Mouse (Mus musculus) cerebellum, postnatal 4 days (tissue): ENCODE measurements around the gene Axdnd1.
A peak's percentile ranks its signal among the peaks of the same experiment; 100 is the strongest.

ENCODE experiments used
- DNase-seq, 2 experiments: peaks; one replicate each; pipeline ENCODE4 v3.0.0; 2022; ENCODE audit warnings: low spot score in 2 of 2, mixed read lengths in 1 of 2

Gene Axdnd1

GRCm38 (mm10) chr1:156420671-156421297 is at the start of gene Axdnd1:
Gene Axdnd1 (minus strand): TSS chr1:156421159.
- DNase-seq: peak; percentile 66 to 74

DNA sequence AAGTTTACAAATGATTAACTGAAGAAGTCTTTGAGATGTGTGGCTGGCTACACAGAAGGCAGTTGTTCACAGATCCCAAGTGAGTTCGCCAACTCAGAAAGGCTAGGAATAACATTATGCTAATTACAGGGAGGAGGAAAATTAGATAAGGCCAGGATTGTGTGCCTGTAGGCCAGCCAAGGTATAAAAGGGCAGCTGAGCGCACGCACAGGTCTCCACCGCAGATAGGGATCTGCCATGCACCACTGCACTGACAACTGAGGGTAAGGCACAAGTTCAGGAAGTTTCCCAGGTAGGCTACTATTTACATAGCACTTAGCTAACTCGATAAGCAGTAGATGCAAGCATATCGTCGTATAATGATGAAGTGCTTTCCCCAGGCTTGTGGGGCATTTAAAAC is 49.6 kb upstream of the Axdnd1 start:
- DNase-seq: no peak

- DNase-seq: no peak
Measured at GRCm38 (mm10) chr1:156468576-156468975, 47.6 kb upstream of the Axdnd1 start.

DNA sequence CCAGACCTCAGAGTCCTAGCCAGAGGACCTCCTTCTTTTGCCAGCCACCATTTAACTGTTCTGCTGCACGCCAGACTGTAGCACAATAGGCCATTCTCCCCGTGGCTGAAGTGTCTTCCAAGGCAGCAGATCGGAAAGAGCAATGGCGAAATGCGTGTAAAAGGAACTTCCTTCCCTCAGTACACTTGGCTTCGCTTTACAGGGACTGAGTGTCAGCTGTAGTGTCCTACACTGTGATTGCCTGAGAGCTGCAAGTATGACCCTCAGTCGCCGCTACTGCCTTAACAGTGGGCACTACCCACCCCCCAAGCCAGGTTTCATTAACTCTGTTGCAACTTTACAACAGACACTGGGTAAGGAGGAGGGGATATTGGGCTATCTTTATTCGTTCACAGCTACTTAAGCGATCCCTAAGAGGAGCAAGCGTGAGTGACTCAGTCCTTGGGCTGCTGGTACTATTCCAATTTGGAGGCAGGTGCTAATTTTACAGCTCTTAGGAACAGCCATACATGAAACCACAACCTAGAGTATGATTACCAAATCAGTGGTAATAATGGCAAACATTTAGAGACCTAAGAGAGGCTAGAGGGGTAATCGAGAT is 46.8 kb upstream of the Axdnd1 start:
- DNase-seq: no peak

GRCm38 (mm10) chr1:156464963-156465362 is 44.0 kb upstream of the Axdnd1 start:
- DNase-seq: no peak

GRCm38 (mm10) chr1:156463981-156464853 is 43.3 kb upstream of the Axdnd1 start:
- no peak for DNase-seq

DNA sequence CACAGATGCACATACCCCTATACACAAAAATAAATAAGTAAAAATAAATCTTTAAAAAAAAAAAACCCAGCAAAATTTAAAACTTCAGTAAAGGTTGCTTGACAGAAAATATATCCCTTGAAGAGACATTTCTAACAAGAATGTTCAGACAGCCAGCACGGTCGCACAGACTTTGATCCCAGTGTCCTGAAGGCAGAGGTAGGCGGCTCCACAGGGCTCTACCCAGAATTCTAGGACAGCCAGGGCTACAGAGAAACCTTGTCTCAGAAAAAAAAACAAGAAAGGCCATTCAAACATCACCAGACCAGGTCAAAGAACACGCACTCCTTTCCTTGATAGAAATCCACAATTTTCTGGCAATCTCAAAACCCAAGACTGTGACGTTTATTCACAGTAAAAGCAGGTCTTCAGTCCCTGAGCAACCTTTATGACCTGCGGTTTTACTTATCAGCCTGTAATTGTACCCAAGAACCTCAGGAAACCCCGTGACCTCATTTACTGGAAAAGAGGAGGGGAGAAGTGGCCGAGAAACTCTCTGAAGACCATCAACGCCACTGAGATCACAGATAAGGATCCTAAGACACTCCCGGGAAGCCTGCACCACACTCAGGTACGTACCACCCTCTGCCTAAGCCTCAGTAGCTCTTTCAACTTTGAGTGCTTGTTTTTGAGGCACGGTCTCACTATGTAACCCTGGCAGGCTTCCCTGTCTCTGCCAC is 41.5 kb upstream of the Axdnd1 start:
- DNase-seq: no peak

GRCm38 (mm10) chr1:156461036-156461435 is 40.1 kb upstream of the Axdnd1 start:
- DNase-seq: no peak

DNA sequence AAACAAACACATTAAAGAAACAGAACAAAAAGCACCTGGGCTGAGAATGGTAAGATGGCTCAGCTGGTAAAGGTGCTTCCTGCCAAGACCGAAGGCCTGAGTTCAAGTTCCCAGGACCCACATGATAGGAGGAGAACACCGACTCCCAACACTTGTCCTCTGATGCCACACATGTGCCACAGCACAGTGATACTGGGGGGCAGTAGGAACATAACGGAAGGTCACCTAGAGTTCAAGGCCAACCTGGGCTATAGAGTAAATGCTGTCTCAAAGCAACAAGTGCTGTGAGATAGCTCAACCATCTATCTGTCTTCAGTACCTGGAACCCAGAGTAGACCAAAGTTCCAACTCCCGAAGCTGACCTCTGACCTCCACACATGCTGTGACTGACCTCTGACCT is 39.3 kb upstream of the Axdnd1 start:
- DNase-seq: no peak

- DNase-seq: no peak
Measured at GRCm38 (mm10) chr1:156459690-156460089, 38.7 kb upstream of the Axdnd1 start.

GRCm38 (mm10) chr1:156458391-156459060 is 37.6 kb upstream of the Axdnd1 start:
- no peak for DNase-seq

GRCm38 (mm10) chr1:156455005-156455758 is 34.2 kb upstream of the Axdnd1 start:
- DNase-seq: no peak

GRCm38 (mm10) chr1:156454384-156454783 is 33.4 kb upstream of the Axdnd1 start:
- no peak for DNase-seq

- no peak for DNase-seq
Measured at GRCm38 (mm10) chr1:156453876-156454275, 32.9 kb upstream of the Axdnd1 start.

DNA sequence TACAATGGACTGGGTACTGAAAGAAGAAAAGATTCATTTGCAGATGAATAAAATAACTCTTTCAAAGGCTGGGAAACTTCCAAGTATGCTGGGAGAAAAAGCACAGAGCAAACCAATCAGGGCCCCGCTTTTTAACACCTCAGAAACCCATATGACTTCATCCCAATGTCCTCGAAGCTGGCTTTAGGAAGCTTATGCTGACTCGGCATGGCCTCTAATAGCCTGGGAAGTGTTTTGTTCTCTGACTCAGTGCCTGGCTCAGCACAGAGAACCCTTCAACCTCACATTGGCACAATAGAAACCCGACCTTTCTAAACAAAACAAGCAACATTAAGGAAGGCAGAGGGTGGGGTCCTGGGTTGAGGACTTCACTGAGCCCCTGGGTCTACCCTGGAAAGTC is 29.5 kb upstream of the Axdnd1 start:
- DNase-seq: no peak

- DNase-seq: no peak
Measured at GRCm38 (mm10) chr1:156449691-156450090, 28.7 kb upstream of the Axdnd1 start.

GRCm38 (mm10) chr1:156449089-156449488 is 28.1 kb upstream of the Axdnd1 start:
- no peak for DNase-seq

DNA sequence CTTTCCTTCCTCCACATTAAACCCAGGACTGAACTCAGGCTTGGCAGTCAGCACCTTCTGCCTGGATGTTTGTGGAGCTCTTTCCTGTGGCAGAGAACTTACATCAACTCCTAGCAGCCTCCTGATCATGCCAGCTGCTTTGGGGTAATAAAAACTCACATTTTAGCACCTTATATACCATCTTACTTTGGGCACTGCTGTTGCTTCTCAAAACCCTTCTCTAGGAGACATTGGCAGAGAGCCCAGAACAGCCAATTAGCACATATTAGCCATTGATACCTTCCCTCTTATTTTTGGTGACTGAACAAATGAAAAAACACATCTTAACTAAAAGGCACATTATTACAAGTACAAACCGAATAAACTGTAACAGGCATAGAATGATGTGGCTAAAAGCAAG is 24.1 kb upstream of the Axdnd1 start:
- no peak for DNase-seq

GRCm38 (mm10) chr1:156442776-156443175 is 21.8 kb upstream of the Axdnd1 start:
- no peak for DNase-seq

DNA sequence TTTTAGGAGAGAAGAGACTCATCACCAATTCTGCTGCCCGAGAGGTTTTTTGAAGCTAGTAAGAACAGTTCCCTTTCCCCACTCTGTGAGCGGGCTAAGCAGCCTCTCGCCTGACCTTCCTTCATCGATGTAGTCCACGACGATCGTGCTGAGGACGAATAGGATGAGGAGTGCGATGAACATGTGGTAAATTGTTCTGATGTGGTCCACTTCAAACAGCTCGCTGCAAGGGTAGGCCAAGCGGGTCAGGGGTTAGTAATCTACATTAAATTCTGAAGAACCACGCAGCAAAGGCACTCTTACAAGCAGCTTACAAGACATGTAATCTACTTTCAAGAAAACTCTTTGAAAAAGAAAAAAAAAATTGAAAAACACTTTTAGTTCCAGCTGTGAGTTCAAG is 21.3 kb upstream of the Axdnd1 start:
- no peak for DNase-seq

- no peak for DNase-seq
Measured at GRCm38 (mm10) chr1:156437726-156438125, 16.8 kb upstream of the Axdnd1 start.
